Mouse (Mus musculus): Measurements from ENCODE around the gene Syngr4.
"Not testable (repeated sequence)": the region's sequence is repeated elsewhere in the genome, so short reads cannot be mapped to it uniquely, and the experiment has no call there.

The Syngr4 gene

GRCm38 (mm10) chr7:45896517-45897257 is at the start of gene Syngr4, which contains the start of gene Tmem143:
Gene Syngr4 (minus strand): TSS chr7:45896714.
Gene Tmem143 (plus strand): TSS chr7:45896941.
- DNase-seq (ENCODE audit: low read depth): peak; percentile 99

DNA sequence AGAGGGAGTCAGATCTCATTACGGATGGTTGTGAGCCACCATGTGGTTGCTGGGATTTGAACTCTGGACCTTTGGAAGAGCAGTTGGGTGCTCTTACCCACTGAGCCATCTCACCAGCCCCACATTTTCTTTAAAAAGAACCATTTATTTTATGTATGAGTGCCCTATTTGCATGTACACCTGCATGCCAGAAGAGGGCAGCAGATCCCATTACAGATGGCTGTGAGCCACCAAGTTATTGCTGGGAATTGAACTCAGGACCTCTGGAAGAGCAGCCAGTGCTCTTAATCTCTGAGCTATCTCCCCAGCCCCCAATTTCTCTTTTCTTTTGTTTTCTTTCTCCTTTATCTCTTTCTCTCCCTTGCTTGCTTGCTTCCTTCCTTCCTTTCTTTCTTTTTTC is 46.8 kb upstream of the Syngr4 start:
- DNase-seq (ENCODE audit: low read depth): not testable (repeated sequence)

- no peak for DNase-seq (ENCODE audit: low read depth)
Observed at GRCm38 (mm10) chr7:45941986-45942385, 45.5 kb upstream of the Syngr4 start.

DNA sequence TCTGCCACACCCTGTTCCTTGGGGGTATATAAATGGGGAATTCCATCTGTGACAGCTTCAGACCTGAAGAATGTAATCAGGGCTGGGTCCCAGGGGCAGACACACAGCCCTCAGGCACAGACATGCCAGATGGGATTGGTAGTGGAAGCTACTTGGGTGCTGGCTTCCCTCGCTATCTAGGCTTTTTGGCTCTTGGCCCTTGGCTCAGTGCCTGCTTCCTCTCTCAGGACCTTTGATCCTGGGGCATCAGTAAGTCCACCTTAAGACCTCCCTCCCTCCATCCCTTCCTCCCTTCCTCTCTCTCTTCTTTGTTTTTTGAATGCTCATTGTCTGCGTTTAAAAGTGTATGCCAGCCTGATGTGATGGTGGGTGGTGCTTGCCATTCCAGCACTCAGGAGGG is 43.3 kb upstream of the Syngr4 start:
- DNase-seq (ENCODE audit: low read depth): no peak

DNA sequence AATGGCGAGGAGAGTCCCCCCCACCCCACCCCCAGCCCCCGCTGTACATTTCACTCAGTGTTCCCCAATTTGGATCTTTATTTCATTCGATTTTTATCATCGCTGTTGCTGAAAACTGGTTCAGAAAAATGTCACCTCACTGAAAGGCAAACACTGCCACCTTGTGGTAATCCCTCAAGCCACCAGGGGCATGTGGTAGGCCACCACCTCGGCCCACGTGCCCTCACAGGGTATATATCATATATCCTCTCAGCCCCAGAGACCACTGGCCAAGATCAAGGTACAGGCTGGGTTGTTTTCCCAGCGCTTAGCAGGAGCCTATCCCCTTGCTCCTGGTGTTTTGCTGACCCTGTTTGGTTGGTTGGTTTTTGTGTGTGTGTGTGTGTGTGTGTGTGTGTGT is 38.6 kb upstream of the Syngr4 start:
- DNase-seq (ENCODE audit: low read depth): peak; percentile 50

DNA sequence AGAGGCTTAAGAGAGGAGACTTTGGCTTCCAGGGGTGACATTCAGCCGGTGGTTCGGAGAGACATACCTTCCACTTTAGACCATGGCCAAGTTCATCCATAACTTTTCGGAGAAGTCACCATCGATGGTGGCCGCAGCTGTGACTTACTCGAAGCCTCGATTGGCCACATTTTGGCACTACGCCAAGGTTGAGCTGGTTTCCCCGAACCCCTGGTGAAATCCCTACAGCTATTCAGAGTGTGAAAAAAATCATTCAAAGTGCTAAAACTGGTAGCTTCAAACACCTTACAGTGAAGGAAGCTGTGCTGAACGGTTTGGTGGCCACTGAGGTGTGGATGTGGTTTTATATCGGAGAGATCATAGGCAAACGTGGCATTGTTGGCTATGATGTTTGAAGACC is 37.3 kb upstream of the Syngr4 start:
- not testable (repeated sequence) for DNase-seq (ENCODE audit: low read depth)

DNA sequence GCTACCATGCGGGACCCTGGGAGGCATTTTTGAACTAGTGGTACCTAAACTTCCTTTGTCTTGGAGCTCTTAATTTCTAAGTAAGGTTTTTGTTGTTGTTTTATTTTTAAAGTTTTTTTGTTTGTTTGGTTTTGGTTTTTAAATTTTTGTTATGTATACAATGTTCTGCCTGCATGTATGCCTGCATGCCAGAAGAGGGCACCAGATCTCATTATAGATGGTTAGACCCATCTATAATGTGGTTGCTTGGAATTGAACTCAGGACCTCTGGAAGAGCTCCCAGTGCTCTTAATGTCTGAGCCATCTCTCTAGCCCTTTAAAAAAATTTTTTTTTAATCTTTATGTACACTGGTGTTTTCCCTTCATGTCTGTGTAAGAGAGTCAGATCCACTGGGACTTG is 33.2 kb upstream of the Syngr4 start:
- DNase-seq (ENCODE audit: low read depth): no peak

- no peak for DNase-seq (ENCODE audit: low read depth)
Observed at GRCm38 (mm10) chr7:45928626-45929295, 32.2 kb upstream of the Syngr4 start.

- no peak for DNase-seq (ENCODE audit: low read depth)
Observed at GRCm38 (mm10) chr7:45924429-45924816, 27.9 kb upstream of the Syngr4 start.

DNA sequence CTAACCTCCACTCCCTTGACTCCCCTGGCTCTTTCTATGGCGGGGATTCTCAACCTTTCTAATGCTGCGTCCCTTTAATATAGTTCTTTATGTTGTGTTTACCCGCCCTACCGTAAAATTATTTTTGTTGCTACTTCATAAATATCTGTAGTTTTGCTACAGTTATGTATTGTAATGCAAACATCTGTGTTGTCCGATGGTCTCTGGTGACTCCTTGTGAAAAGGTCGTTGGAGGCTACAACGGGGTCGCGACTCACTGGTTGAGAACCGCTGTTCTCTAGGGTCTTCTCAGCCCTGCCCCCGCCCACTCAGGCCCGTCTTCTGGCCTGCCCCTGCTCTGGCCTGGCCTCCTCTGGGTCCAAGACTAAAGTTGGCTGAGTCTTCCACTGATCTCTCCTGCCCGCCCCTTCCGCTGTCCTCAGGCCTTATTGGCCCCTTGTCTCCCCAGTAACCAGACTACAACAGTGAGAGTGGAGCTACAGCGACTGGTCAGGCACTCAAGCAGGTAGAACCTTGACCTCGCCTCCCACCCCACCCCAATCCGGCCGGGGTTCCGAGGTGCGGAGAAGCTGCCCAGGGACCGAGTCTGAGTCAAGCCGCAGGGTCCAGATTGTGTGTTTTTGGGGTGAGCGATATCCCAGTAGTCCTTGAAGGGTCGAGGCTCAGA is 27.4 kb upstream of the Syngr4 start, which contains the start of gene Ccdc114:
TSS of gene Ccdc114 (plus strand) at position 311 of the 667 bp plus-strand sequence.
- DNase-seq (ENCODE audit: low read depth): peak; percentile 45

DNA sequence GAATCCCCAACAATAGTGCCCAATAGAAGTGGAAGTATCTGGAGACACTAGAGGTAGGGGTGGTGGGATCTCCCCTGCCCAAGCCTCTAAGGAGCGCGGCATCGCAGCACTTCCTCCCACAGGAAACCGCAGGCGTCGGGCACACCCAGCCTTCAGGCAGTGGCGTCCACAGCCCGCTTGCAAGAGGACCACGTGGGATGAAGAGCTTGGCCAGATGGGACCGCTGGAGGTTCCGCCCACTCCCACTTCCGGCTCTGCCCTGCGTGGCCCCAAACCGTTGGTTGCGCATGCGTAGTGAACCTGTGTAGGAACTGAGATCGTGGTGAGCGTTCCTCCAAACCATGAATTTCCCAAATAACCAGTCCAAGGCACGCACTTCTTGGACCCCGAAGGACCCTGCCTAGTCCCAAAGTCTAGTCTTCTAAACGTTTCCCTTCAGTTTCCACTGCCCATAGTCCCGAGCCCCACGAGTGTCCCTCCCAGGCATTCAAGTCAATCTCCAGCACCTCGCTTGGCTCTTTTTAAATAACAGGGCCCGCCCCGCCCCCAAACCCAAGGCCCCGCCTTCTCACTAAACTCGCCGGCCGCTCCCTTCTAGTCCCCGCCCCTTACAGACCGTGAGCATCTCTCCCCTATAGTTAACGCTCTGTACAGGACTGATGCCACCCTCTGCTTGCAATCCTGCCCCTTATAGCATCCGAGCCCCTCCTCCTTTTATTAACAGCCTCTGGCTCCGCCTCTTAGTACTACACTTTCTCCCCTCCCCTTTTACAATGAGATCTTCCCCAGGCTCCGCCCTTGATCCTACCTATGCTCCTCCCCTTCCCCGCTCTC is 26.6 kb upstream of the Syngr4 start:
- DNase-seq (ENCODE audit: low read depth): peak; percentile 93

DNA sequence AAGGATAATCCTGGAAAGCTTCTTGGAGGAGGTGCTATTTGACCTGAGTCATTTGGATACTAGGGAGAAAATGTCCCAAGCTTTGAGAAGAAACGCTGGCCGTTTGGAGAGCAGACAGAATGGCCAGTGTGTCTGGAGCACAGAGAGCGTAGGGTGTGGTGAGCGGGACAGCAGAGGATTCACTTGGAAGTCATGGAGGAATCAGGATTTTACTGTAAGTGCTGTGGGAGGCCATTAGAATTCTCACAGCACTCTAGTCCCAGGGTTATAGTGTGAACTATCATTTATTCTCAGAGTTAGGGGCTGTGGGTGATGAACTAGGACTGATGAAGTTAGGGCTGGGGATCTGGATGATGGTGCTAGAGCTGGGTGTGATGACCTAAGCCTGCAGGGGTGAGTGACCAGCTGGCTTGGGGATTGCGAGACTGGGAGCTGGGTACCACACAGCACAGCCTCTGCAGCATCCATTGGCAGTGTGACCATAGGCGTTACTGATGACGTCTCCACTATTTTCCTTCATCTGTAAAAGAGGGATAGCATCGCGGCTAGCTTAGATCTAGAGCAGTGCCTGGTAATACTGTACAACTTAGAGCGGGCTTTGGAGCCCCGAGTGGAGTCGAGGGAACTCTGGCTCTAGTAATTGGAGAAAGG is 25.6 kb upstream of the Syngr4 start:
- no peak for DNase-seq (ENCODE audit: low read depth)

DNA sequence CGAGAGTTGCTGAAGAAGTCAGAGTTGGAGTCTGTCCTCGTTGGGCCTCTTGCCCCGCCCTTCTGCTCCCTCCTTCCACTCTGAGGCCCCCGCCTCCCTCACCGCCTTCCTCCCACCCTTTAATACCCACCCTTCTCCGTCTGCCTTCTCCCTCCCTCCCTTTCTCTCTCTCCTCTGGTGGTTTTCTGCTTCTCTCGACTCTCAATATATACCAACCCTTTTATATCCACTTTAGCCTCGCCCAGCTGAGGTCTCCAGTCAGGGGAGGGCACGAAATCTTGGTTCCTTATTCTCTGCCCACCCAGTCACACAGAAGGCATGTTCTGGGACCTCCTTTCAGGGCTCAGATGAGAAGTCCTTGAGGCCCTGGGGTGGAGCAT is 24.7 kb upstream of the Syngr4 start, which contains the start of gene Emp3:
TSS of gene Emp3 (minus strand) at position 163 of the 380 bp plus-strand sequence.
- peak; percentile 61 for DNase-seq (ENCODE audit: low read depth)

- DNase-seq (ENCODE audit: low read depth): no peak
Observed at GRCm38 (mm10) chr7:45920583-45921241, 24.2 kb upstream of the Syngr4 start.

DNA sequence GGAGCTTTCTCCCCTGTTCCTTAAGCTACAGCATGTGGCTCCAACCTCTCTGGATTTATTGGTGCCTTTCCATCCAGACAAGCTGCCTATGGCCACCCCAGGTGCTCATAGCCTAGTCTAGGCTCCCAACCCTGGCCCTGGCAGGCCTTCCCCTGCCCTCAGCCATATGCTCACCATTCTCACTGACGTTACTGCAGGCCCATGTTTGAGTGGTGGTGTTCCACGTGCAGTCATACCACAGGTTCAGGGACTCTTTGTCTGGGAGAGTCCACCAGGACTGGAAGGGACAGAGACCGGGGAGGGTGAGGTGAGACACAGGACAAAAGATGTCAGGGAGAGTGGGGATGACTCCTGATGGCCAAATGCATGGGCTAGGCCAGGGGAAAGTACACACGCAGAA is 23.2 kb upstream of the Syngr4 start:
- no peak for DNase-seq (ENCODE audit: low read depth)

DNA sequence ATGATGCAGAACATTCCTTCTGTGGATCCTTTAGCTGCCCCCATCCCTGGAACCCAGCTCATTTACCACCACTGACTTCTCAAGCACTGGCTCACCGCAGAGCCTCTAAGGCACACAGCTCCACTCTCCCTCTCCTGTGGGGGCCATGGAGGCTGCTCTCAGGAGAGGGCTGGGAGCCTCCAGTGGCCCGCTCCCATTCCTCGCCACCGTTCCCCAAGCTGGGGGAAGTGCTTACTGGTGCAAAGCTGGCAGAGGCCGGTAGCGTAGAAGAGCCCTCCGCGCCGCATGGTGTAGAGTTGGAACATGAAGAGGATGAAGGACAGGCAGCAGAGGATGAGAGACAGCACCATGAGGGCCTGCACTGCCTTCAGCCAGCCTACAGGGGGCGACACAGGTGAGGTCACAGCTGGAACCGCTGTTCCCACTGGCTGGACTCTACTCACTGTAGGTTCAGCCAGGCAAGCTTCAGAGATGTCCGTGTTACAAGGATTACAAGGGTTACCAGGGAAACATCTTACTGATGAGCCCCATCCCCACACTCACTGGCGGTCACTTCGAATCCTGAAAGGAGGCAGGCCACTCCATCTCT is 22.7 kb upstream of the Syngr4 start:
- DNase-seq (ENCODE audit: low read depth): no peak

GRCm38 (mm10) chr7:45917926-45918325 is 21.4 kb upstream of the Syngr4 start:
- no peak for DNase-seq (ENCODE audit: low read depth)

- no peak for DNase-seq (ENCODE audit: low read depth)
Observed at GRCm38 (mm10) chr7:45917004-45917704, 20.6 kb upstream of the Syngr4 start.

GRCm38 (mm10) chr7:45916056-45917003 is 19.8 kb upstream of the Syngr4 start:
- DNase-seq (ENCODE audit: low read depth): peak; percentile 70

Data from c-Kit-positive CD71-positive TER-119-negative erythroid progenitor cells, embryonic 14.5 days (primary cell).